In the genomic region with DNA sequence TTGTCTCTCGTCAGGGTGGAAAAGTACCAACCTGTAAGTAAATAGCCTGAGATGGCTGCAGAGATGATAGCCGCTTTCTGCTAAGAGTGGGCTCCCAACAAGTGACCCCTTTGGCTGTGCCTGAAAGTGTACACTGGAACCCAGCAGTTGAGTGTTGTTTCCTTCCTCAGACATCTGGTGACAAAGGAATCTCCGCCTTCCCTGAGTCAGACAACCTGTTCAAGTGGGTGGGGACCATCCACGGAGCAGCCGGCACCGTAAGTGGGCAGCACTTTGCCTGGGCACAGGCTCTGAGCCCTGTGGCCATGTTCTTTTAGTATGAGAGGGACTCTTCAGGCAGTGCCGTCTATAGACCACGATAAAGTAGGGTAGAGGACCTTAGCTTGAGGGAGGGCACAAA, we compare ENCODE assay signal across 1 mouse cellular context.
TF ChIP-seq lines count a peak whose summit lies in the region.

No protein-coding gene starts in this region.

TF ChIP-seq in CH12.LX, 34 proteins besides CTCF, POLR2A, EP300 and RAD21:
- no peak for TF ChIP-seq NELFE (IDR thresholded peaks at IDR 0.05; ENCODE audit: low read depth, low read length)
- no peak for TF ChIP-seq TCF12 (IDR thresholded peaks at IDR 0.05; ENCODE audit: low read depth, low read length)
- TF ChIP-seq IRF4 (IDR thresholded peaks at IDR 0.05; ENCODE audit: low read depth, low read length) = no peak
- TF ChIP-seq ZNF384 (IDR thresholded peaks at IDR 0.05; ENCODE audit: low read depth, low read length) = no peak
- TF ChIP-seq USF2 (conservative IDR thresholded peaks at IDR 0.05; ENCODE audit: low read depth, low read length) = no peak
- TF ChIP-seq ZC3H11A (IDR thresholded peaks at IDR 0.05; ENCODE audit: low read depth, low read length) = no peak
- TF ChIP-seq E2F4 (IDR thresholded peaks at IDR 0.05; ENCODE audit: insufficient replicate concordance, low read depth, low read length) = no peak
